Mouse (Mus musculus): ENCODE measurements around the gene Mif.
"Not testable (repeated sequence)": the region's sequence is repeated elsewhere in the genome, so short reads cannot be mapped to it uniquely, and the experiment has no call there.

Gene Mif

GRCm38 (mm10) chr10:75859786-75860470 is at the start of gene Mif:
Mif (minus strand) TSS chr10:75860240.
- DNase-seq = peak; percentile 90

- no peak for DNase-seq
Observed at GRCm38 (mm10) chr10:75906882-75907281, 46.8 kb upstream of the Mif start.

GRCm38 (mm10) chr10:75904391-75904790 is 44.4 kb upstream of the Mif start:
- DNase-seq = no peak

GRCm38 (mm10) chr10:75898846-75899245 is 38.8 kb upstream of the Mif start:
- peak; percentile 62 for DNase-seq

GRCm38 (mm10) chr10:75898039-75898564 is 38.1 kb upstream of the Mif start:
- no peak for DNase-seq

- DNase-seq = peak; percentile 85
Observed at GRCm38 (mm10) chr10:75897373-75897772, 37.3 kb upstream of the Mif start.

- no peak for DNase-seq
Observed at GRCm38 (mm10) chr10:75896208-75896607, 36.2 kb upstream of the Mif start.

GRCm38 (mm10) chr10:75895730-75896129 is 35.7 kb upstream of the Mif start:
- DNase-seq = no peak

GRCm38 (mm10) chr10:75894601-75895000 is 34.6 kb upstream of the Mif start:
- DNase-seq = no peak

GRCm38 (mm10) chr10:75893089-75893750 is 33.2 kb upstream of the Mif start, which contains the start of gene Derl3:
Derl3 (plus strand) TSS chr10:75893413.
- peak; percentile 95 for DNase-seq

- DNase-seq = no peak
Observed at GRCm38 (mm10) chr10:75889406-75890153, 29.5 kb upstream of the Mif start.

- not testable (repeated sequence) for DNase-seq
Observed at GRCm38 (mm10) chr10:75887504-75887903, 27.5 kb upstream of the Mif start.

- DNase-seq = no peak
Observed at GRCm38 (mm10) chr10:75884742-75885141, 24.7 kb upstream of the Mif start.

GRCm38 (mm10) chr10:75883232-75883552 is 23.2 kb upstream of the Mif start:
- DNase-seq = peak; percentile 92

- DNase-seq = no peak
Observed at GRCm38 (mm10) chr10:75882433-75883231, 22.6 kb upstream of the Mif start.

GRCm38 (mm10) chr10:75881578-75882432 is 21.8 kb upstream of the Mif start:
- peak; percentile 6 for DNase-seq

GRCm38 (mm10) chr10:75880771-75881577 is 20.9 kb upstream of the Mif start:
- DNase-seq = no peak

GRCm38 (mm10) chr10:75880351-75880750 is 20.3 kb upstream of the Mif start:
- no peak for DNase-seq

GRCm38 (mm10) chr10:75878836-75879235 is 18.8 kb upstream of the Mif start:
- no peak for DNase-seq

- no peak for DNase-seq
Observed at GRCm38 (mm10) chr10:75873543-75874170, 13.6 kb upstream of the Mif start.

Measured in lung, postnatal 10 days (tissue).